Mouse (Mus musculus) gastrocnemius, adult 2 months (tissue): Measurements from ENCODE around the gene Ntan1. TPM values are rescaled to one million over a fixed set of nuclear protein-coding genes. Genes with fewer than 3 reads are reported as not detected.
"Not testable (repeated sequence)": the region's sequence is repeated elsewhere in the genome, so short reads cannot be mapped to it uniquely, and the experiment has no call there.

Experiments used
- DNase-seq: peaks from one replicate; pipeline ENCODE4 v3.0.0; 2022
- H3K27ac ChIP-seq: fragments of 200-600 bp; 2 replicates; pipeline ENCODE4 v1.8.1; 2022; ENCODE audit warnings: mild to moderate bottlenecking
- H3K4me3 ChIP-seq: fragments of 200-600 bp; 2 replicates; pipeline ENCODE4 v1.8.1; 2022; ENCODE audit warnings: mild to moderate bottlenecking, moderate library complexity
- CTCF ChIP-seq: fragments of 200-600 bp; IDR thresholded peaks from 2 replicates; pipeline ENCODE4 v1.8.1; 2022; ENCODE audit warnings: antibody characterized with exemption, mild to moderate bottlenecking, moderate library complexity
- intact Hi-C: fragments of 180-260 bp; cut with DNase I; formaldehyde crosslinking; loops from one replicate; pipeline ENCODE4 v1.15.1; 2025
- microRNA-seq: library from miRNA; unstranded; fragments of <30 nt; microRNA quantifications from one replicate; pipeline ENCODE4 v1.2.0, GENCODE M21; 2021
- total RNA-seq, 2 experiments: library from RNA; stranded (reverse); gene quantifications; 2 replicates each; pipeline ENCODE4 v1.2.3; 2021

Ntan1 gene
- total RNA-seq, 2 experiments from 2014 or later, result 42.8 to 44.8 TPM

- Histone ChIP-seq H3K27ac (no peak overlapping the region), H3K4me3 (no peak overlapping the region)
- TF ChIP-seq CTCF, result no peak
- intact Hi-C loops, result no loop called here
- no peak for DNase-seq
These were observed 22.3 kb downstream of the Ntan1 start for GRCm38 (mm10) chr16:13840956-13841355.

- Histone ChIP-seq H3K27ac (no peak overlapping the region), H3K4me3 (no peak overlapping the region)
- intact Hi-C loops, result no loop called here
- no peak for DNase-seq
- TF ChIP-seq CTCF, result no peak
These were observed 26.4 kb downstream of the Ntan1 start for GRCm38 (mm10) chr16:13845031-13845430.

- H3K27ac ChIP-seq, result no peak overlapping the region
- H3K4me3 ChIP-seq, result no peak overlapping the region
- intact Hi-C loops, result no loop called here
- TF ChIP-seq CTCF, result no peak
- no peak for DNase-seq
These were observed 28.0 kb downstream of the Ntan1 start for GRCm38 (mm10) chr16:13846675-13847074.

- intact Hi-C loops, result no loop called here
These were observed 29.7 kb downstream of the Ntan1 start for GRCm38 (mm10) chr16:13848310-13848709.

GRCm38 (mm10) chr16:13851446-13851845 lies 32.8 kb downstream of the Ntan1 start:
- Histone ChIP-seq H3K4me3 (no peak overlapping the region), H3K27ac (no peak overlapping the region)
- no peak for TF ChIP-seq CTCF
- intact Hi-C loops, result no loop called here
- no peak for DNase-seq

More at GRCm38 (mm10) chr16:13848310-13848709, 29.7 kb downstream of the Ntan1 start:
- TF ChIP-seq CTCF, result no peak
- DNase-seq, result no peak
- Histone ChIP-seq H3K4me3 (no peak overlapping the region), H3K27ac (peak overlapping the region; percentile 31; the same call in 1 of the 2 replicates)

GRCm38 (mm10) chr16:13853886-13854285 lies 35.2 kb downstream of the Ntan1 start:
- no peak for TF ChIP-seq CTCF
- intact Hi-C loops, result no loop called here
- DNase-seq, result no peak
- Histone ChIP-seq H3K4me3 (no peak overlapping the region), H3K27ac (no peak overlapping the region)

GRCm38 (mm10) chr16:13866076-13866475 lies 47.4 kb downstream of the Ntan1 start:
- no peak overlapping the region for H3K27ac ChIP-seq
- intact Hi-C loops, result no loop called here
- TF ChIP-seq CTCF, result no peak
- no peak for DNase-seq
- H3K4me3 ChIP-seq, result no peak overlapping the region

- no peak for DNase-seq
- no peak for TF ChIP-seq CTCF
- Histone ChIP-seq H3K27ac (no peak overlapping the region), H3K4me3 (no peak overlapping the region)
- intact Hi-C loops, result no loop called here
These were observed 48.0 kb downstream of the Ntan1 start for GRCm38 (mm10) chr16:13866616-13867015.

- DNase-seq, H3K4me3 ChIP-seq, intact Hi-C loops: not testable (repeated sequence)
- peak overlapping the region; percentile 66; the same call in 1 of the 2 replicates for H3K27ac ChIP-seq
These were observed 48.8 kb downstream of the Ntan1 start for GRCm38 (mm10) chr16:13867406-13867805.

GRCm38 (mm10) chr16:13867910-13868514 lies 49.4 kb downstream of the Ntan1 start:
- H3K4me3 ChIP-seq, result peak overlapping the region; percentile 66
- H3K27ac ChIP-seq, result peak overlapping the region; percentile 66
- DNase-seq, result peak; percentile 23
- intact Hi-C loops, result no loop called here
- no peak for TF ChIP-seq CTCF

- DNase-seq, result no peak
- intact Hi-C loops, result no loop called here
- peak overlapping the region; percentile 16; the same call in 1 of the 2 replicates for H3K27ac ChIP-seq
These were observed 56.8 kb downstream of the Ntan1 start for GRCm38 (mm10) chr16:13875483-13875882.

GRCm38 (mm10) chr16:13883094-13883774 lies 64.6 kb downstream of the Ntan1 start:
- H3K4me3 ChIP-seq, result no peak overlapping the region
- intact Hi-C loops, result no loop called here
- no peak for DNase-seq
- H3K27ac ChIP-seq, result no peak overlapping the region
- no peak for TF ChIP-seq CTCF

More at GRCm38 (mm10) chr16:13875483-13875882, 56.8 kb downstream of the Ntan1 start:
- TF ChIP-seq CTCF, result no peak
- H3K4me3 ChIP-seq, result no peak overlapping the region

Small RNA genes within 50 kb of the gene (microRNA-seq; reads per million reads assigned to microRNA genes)
- gene Gm27734, result not detected

Other genes starting within 250 kb of the Ntan1 start
- gene Parn, start 150.7 kb upstream of the Ntan1 start, total RNA-seq, result 1 to 10 TPM; 7.8 to 7.9 TPM
- gene Bfar, start 147.0 kb upstream of the Ntan1 start, total RNA-seq, result 10 to 100 TPM; 34.6 to 36.4 TPM
- gene 3110001I22Rik, start 146.9 kb upstream of the Ntan1 start, total RNA-seq, result 1 to 10 TPM; 2.3 to 2.6 TPM
- gene Pla2g10, start 87.9 kb upstream of the Ntan1 start, total RNA-seq, result not detected
- gene Rrn3, start 38.1 kb upstream of the Ntan1 start, total RNA-seq, result 10 to 100 TPM; 37.0 to 37.3 TPM
- 10 to 100 TPM; 48.1 to 53.4 TPM for gene Pdxdc1, start 84.3 kb downstream of the Ntan1 start, total RNA-seq
- 1 to 10 TPM in 1 of 2 experiments, under 1 TPM in 1; 0.92 to 1.1 TPM for gene Mpv17l, start 84.3 kb downstream of the Ntan1 start, total RNA-seq
- gene 2900011O08Rik, start 167.8 kb downstream of the Ntan1 start, total RNA-seq, result not detected
- gene Ifitm7, start 168.0 kb downstream of the Ntan1 start, total RNA-seq, result not detected